Mouse (Mus musculus): ENCODE results near the gene Pla2g5.
"Not testable (repeated sequence)": the region's sequence is repeated elsewhere in the genome, so short reads cannot be mapped to it uniquely, and the experiment has no call there.

Pla2g5 gene

GRCm38 (mm10) chr4:138863344-138863998 is at the start of gene Pla2g5:
TSS of gene Pla2g5 (minus strand) at chr4:138863482.
- DNase-seq (ENCODE audit: low spot score): no peak

- DNase-seq (ENCODE audit: low spot score): no peak
These were observed 42.5 kb upstream of the Pla2g5 start for GRCm38 (mm10) chr4:138905624-138906337.

- no peak for DNase-seq (ENCODE audit: low spot score)
These were observed 36.1 kb upstream of the Pla2g5 start for GRCm38 (mm10) chr4:138899361-138899760.

- not testable (repeated sequence) for DNase-seq (ENCODE audit: low spot score)
These were observed 30.5 kb upstream of the Pla2g5 start for GRCm38 (mm10) chr4:138893789-138894188.

GRCm38 (mm10) chr4:138892655-138893054 is 29.4 kb upstream of the Pla2g5 start:
- no peak for DNase-seq (ENCODE audit: low spot score)

- no peak for DNase-seq (ENCODE audit: low spot score)
These were observed 26.4 kb upstream of the Pla2g5 start for GRCm38 (mm10) chr4:138889635-138890034.

GRCm38 (mm10) chr4:138889165-138889564 is 25.9 kb upstream of the Pla2g5 start:
- no peak for DNase-seq (ENCODE audit: low spot score)

GRCm38 (mm10) chr4:138884261-138884660 is 21.0 kb upstream of the Pla2g5 start:
- peak; percentile 65 for DNase-seq (ENCODE audit: low spot score)

GRCm38 (mm10) chr4:138882179-138882578 is 18.9 kb upstream of the Pla2g5 start:
- DNase-seq (ENCODE audit: low spot score): no peak

- DNase-seq (ENCODE audit: low spot score): no peak
These were observed 17.7 kb upstream of the Pla2g5 start for GRCm38 (mm10) chr4:138880811-138881584.

- DNase-seq (ENCODE audit: low spot score): no peak
These were observed 16.5 kb upstream of the Pla2g5 start for GRCm38 (mm10) chr4:138879808-138880207.

GRCm38 (mm10) chr4:138878783-138879182 is 15.5 kb upstream of the Pla2g5 start:
- DNase-seq (ENCODE audit: low spot score): no peak

GRCm38 (mm10) chr4:138877731-138878130 is 14.4 kb upstream of the Pla2g5 start, which contains the start of gene Pla2g2e:
TSS of gene Pla2g2e (plus strand) at chr4:138877942.
- no peak for DNase-seq (ENCODE audit: low spot score)

- no peak for DNase-seq (ENCODE audit: low spot score)
These were observed 12.7 kb upstream of the Pla2g5 start for GRCm38 (mm10) chr4:138875986-138876385.

- DNase-seq (ENCODE audit: low spot score): not testable (repeated sequence)
These were observed 12.0 kb upstream of the Pla2g5 start for GRCm38 (mm10) chr4:138875275-138875674.

GRCm38 (mm10) chr4:138873864-138874263 is 10.6 kb upstream of the Pla2g5 start, which contains the start of gene Gm13030:
TSS of gene Gm13030 (minus strand) at chr4:138873964.
- no peak for DNase-seq (ENCODE audit: low spot score)

GRCm38 (mm10) chr4:138868666-138869065 is 5.4 kb upstream of the Pla2g5 start:
- DNase-seq (ENCODE audit: low spot score): no peak

- peak; percentile 48 for DNase-seq (ENCODE audit: low spot score)
These were observed 3.1 kb upstream of the Pla2g5 start for GRCm38 (mm10) chr4:138866413-138866812.

- no peak for DNase-seq (ENCODE audit: low spot score)
These were observed 2.7 kb upstream of the Pla2g5 start for GRCm38 (mm10) chr4:138865991-138866390.

GRCm38 (mm10) chr4:138865092-138865491 is 1.8 kb upstream of the Pla2g5 start:
- no peak for DNase-seq (ENCODE audit: low spot score)

GRCm38 (mm10) chr4:138859728-138860127 is 3.6 kb downstream of the Pla2g5 start:
- no peak for DNase-seq (ENCODE audit: low spot score)

- DNase-seq (ENCODE audit: low spot score): no peak
These were observed 4.0 kb downstream of the Pla2g5 start for GRCm38 (mm10) chr4:138859245-138859644.

- no peak for DNase-seq (ENCODE audit: low spot score)
These were observed 4.8 kb downstream of the Pla2g5 start for GRCm38 (mm10) chr4:138858446-138858845.
